Mouse (Mus musculus) CD8-positive naive resting alpha-beta T cell, adult 57 days (primary cell): ENCODE measurements around the gene Ing2. TPM values are rescaled to one million over a fixed set of nuclear protein-coding genes. Genes with fewer than 3 reads are reported as not detected.

Experiments
- total RNA-seq: library from RNA; stranded (reverse); gene quantifications from one replicate; pipeline ENCODE4 v1.2.4, GENCODE M21; 2023

The Ing2 gene
- 21.6 TPM for total RNA-seq

DNA sequence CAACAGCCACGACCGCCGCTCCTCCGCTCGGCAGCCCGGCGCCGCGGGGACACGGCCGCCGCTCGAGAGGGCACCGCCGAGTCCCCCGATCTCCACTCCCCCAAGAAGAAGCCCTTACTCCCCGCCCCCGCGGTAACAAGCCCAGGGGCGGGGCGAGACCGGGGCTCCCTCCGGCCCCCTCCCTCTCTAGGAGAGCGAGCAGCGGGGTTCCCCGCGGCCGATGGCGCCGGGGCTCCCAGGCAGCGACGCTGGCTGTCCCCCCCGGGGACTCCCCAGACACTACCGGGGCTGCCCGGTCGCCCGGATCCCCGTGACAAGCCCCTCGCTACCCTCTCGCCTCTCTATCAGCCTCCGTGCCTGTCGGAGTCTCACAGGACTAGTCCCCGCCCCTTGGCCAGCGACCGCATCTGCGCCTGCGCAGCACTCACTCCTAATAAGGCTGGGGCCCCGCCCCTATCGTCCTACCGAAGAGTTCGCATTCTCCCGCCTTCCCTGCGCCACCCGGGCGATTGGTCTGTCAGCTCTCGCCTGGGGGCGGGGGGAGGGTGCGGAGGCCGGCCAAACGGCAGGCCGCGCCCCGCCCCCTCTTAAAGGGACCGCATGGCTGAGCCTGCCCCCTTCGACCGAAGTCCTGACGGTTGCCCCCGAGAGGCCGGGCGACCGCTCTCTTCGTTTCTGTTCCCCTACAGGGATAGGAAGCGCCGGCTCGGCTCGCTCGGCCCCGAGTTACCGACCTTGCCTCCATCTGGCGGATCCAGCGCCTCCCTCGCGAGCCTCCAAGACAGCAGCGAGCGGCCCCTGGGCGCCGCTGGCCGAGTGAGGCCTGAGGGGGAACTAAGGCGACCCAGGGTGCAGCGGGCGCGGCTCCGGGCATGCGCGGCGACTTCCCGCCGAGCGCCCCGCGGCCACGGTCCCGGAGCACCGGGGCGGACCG is at the start of gene Ing2:
Gene Ing2, minus strand, starts transcription at position 780 of the 934 bp plus-strand sequence.

GRCm38 (mm10) chr8:47713761-47714745 is 38.7 kb upstream of the Ing2 start, which contains the start of gene Cdkn2aip:
Gene Cdkn2aip, minus strand, starts transcription at chr8:47713932.

Other genes starting within 250 kb of the Ing2 start
- 0.55 TPM for gene Stox2, start 229.2 kb downstream of the Ing2 start, total RNA-seq
- 38.3 TPM for gene Trappc11, start 142.1 kb downstream of the Ing2 start, total RNA-seq
- 30.7 TPM for gene Rwdd4a, start 141.9 kb downstream of the Ing2 start, total RNA-seq
- gene Cdkn2aip, start 38.4 kb upstream of the Ing2 start, total RNA-seq = 41.5 TPM
- not detected for gene Cldn24, start 146.6 kb upstream of the Ing2 start, total RNA-seq
- gene Cldn22, start 148.9 kb upstream of the Ing2 start, total RNA-seq = not detected